Mouse (Mus musculus) layer of hippocampus, postnatal 14 days (tissue): Measurements from ENCODE around the gene Hsd17b6. TPM values are rescaled to one million over a fixed set of nuclear protein-coding genes. Genes with fewer than 3 reads are reported as not detected.
A peak's percentile ranks its signal among the peaks of the same experiment; 100 is the strongest.

ENCODE experiments used
- DNase-seq, 2 experiments: peaks; one replicate each; pipeline ENCODE4 v3.0.0; 2021 to 2022; ENCODE audit warnings: low spot score in 2 of 2, mixed read lengths in 1 of 2
- total RNA-seq, 2 experiments: library from RNA; stranded (reverse); gene quantifications; 2 replicates each; pipeline ENCODE4 v1.2.3; 2021

Hsd17b6 gene
- total RNA-seq, 2 experiments from 2014 or later, result not detected

- DNase-seq, result peak; percentile 77 to 85
Observed at GRCm38 (mm10) chr10:128008207-128008889, 937 bp upstream of the Hsd17b6 start.

GRCm38 (mm10) chr10:128005479-128005878, 1.9 kb downstream of the Hsd17b6 start:
- DNase-seq, result no peak

- no peak for DNase-seq
Observed at GRCm38 (mm10) chr10:128004918-128005317, 2.5 kb downstream of the Hsd17b6 start.

GRCm38 (mm10) chr10:128003281-128003801, 4.1 kb downstream of the Hsd17b6 start:
- DNase-seq, result no peak

GRCm38 (mm10) chr10:127998260-127998659, 9.2 kb downstream of the Hsd17b6 start:
- DNase-seq, result no peak

- DNase-seq, result no peak
Observed at GRCm38 (mm10) chr10:127996690-127997089, 10.7 kb downstream of the Hsd17b6 start.

- peak in 1 of 2 experiments; percentile 12 for DNase-seq
Observed at GRCm38 (mm10) chr10:127985601-127986000, 21.8 kb downstream of the Hsd17b6 start.

- DNase-seq, result peak; percentile 3 to 16
Observed at GRCm38 (mm10) chr10:127984650-127985049, 22.8 kb downstream of the Hsd17b6 start.

GRCm38 (mm10) chr10:127975503-127975902, 31.9 kb downstream of the Hsd17b6 start:
- no peak for DNase-seq

GRCm38 (mm10) chr10:127974062-127974461, 33.3 kb downstream of the Hsd17b6 start:
- no peak for DNase-seq

GRCm38 (mm10) chr10:127971135-127971534, 36.3 kb downstream of the Hsd17b6 start:
- DNase-seq, result no peak

GRCm38 (mm10) chr10:127970359-127970831, 37.0 kb downstream of the Hsd17b6 start:
- DNase-seq, result no peak

GRCm38 (mm10) chr10:127969820-127970219, 37.6 kb downstream of the Hsd17b6 start:
- no peak for DNase-seq

- no peak for DNase-seq
Observed at GRCm38 (mm10) chr10:127966506-127966905, 40.9 kb downstream of the Hsd17b6 start.

GRCm38 (mm10) chr10:127964004-127964403, 43.4 kb downstream of the Hsd17b6 start:
- no peak for DNase-seq

GRCm38 (mm10) chr10:127962451-127962850, 45.0 kb downstream of the Hsd17b6 start:
- no peak for DNase-seq

- DNase-seq, result no peak
Observed at GRCm38 (mm10) chr10:127959161-127959679, 48.2 kb downstream of the Hsd17b6 start.

GRCm38 (mm10) chr10:127956168-127956816, 51.1 kb downstream of the Hsd17b6 start:
- DNase-seq, result peak; percentile 50 to 74

GRCm38 (mm10) chr10:127955034-127955433, 52.4 kb downstream of the Hsd17b6 start:
- DNase-seq, result no peak

- DNase-seq, result no peak
Observed at GRCm38 (mm10) chr10:127951821-127952220, 55.6 kb downstream of the Hsd17b6 start.

GRCm38 (mm10) chr10:127951390-127951789, 56.0 kb downstream of the Hsd17b6 start:
- no peak for DNase-seq

- no peak for DNase-seq
Observed at GRCm38 (mm10) chr10:127949596-127950130, 57.7 kb downstream of the Hsd17b6 start.
